Mouse (Mus musculus): ENCODE data around the gene Lyg1.

Gene Lyg1

DNA sequence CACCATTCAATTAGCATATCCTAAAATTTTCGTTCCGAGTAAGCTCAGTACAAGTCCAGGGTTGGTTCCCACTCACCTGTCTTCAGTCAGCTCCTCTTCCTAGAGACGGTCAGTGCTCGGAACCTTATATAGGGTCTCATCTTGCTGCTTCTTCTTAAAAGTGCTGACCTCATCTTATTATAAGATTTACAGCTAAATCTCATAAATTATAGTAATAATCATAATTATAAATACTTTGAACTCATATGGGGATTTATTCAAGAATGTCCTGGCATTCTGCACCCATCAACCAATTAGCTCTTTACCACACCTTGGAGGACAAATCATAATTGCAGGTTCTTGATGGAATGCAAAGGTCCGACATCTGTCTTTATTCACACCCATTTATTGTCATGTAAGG lies at the start of gene Lyg1:
Gene Lyg1, minus strand, starts transcription at position 101 of the 400 bp plus-strand sequence.
- DNase-seq = no peak

- DNase-seq = no peak
Observed at GRCm38 (mm10) chr1:38006741-38007140, 49.2 kb upstream of the Lyg1 start.

DNA sequence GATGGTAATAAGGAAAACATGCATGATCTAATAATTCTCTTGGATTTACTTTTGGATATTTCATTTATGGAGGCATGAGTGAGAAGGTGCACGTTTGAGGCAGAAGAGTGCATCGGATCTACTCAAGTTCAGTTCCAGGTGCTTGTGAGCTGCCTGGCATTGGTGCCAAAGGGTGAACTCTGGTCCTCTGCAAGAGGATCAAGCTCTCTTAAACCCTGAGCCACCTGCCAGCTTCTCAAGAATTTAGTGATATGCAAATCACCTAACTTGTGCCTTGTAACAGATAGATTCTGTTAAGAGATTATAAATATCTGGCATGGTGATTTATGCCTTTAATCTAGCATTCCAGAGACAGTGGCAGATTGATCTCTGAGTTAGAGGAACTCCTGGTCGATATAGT lies 45.5 kb upstream of the Lyg1 start:
- no peak for DNase-seq

DNA sequence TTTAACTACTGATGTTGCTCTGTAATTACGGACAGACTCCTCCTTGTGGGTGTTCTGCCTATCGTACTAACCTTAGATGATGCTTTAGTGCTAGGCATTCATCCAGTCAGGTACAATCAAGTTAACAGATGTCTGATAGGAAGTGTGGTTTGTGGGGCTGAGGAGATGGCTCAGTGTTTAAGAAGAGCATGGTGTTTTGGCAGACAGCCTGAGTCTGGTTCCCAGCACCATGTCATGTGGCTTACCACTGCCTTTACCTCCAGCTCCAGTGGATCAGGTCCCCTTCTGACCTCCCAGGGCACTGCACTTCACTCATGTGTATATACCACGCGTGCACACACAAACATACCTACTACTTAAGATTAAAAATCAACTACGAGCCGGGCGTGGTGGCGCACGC lies 44.4 kb upstream of the Lyg1 start:
- no peak for DNase-seq

GRCm38 (mm10) chr1:38000844-38001243 lies 43.3 kb upstream of the Lyg1 start:
- DNase-seq = no peak

- no peak for DNase-seq
Observed at GRCm38 (mm10) chr1:37999552-37999951, 42.0 kb upstream of the Lyg1 start.

GRCm38 (mm10) chr1:37998371-37999199 lies 41.0 kb upstream of the Lyg1 start:
- no peak for DNase-seq

GRCm38 (mm10) chr1:37997867-37998266 lies 40.3 kb upstream of the Lyg1 start, which contains the start of the genes Txndc9 and Eif5b:
Gene Txndc9, minus strand, starts transcription at chr1:37997893.
Gene Eif5b, plus strand, starts transcription at chr1:37998010.
- DNase-seq = peak; percentile 94 to 95

DNA sequence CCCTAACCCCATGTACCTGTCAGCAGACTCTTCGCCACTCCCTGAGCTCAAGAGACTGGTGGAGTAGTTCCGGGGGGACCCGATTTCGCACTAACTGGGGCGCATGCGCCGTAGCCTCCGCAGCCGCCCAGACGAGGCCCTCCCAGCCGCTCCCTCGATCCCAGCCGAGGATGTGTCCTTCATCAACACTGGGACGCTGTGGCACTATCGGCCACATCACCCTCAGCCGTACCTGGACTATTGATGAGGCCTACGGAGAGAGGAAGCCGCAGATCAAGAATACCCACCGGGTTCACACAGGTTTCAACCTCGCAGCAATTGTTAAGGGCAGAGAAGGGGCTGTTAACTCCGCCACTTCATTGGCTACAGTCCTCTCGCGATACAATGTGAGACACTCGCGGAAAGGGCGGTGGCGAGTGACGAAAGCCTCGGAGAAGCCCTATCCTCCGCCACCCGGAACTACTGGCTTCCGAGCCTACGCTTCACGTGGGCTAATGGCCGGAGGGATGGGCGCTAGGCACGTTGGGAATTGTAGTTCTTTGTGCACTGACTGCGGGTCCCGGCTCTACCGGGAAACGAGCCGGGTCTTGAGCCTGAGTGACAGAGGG lies 39.4 kb upstream of the Lyg1 start:
- DNase-seq = peak; percentile 99

DNA sequence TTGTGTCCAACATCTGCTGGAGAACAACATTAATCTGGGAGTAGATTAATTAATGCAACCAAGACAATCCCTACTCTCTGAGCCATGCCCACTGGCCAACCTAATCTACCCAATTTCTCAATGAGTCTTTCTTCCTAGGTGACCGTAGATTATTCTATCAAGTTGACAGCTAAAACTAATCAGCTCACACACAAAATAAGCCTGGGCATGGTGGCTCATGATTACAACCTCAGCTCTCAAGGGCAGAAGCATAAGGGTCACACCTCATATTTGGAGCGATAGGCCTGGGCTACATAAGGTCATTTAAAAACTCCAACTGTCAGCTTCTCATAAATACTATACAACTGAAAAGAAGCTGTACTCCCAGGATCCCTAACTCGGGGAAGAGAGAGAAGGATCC lies 38.7 kb upstream of the Lyg1 start:
- DNase-seq = no peak

- no peak for DNase-seq
Observed at GRCm38 (mm10) chr1:37987856-37988255, 30.3 kb upstream of the Lyg1 start.

DNA sequence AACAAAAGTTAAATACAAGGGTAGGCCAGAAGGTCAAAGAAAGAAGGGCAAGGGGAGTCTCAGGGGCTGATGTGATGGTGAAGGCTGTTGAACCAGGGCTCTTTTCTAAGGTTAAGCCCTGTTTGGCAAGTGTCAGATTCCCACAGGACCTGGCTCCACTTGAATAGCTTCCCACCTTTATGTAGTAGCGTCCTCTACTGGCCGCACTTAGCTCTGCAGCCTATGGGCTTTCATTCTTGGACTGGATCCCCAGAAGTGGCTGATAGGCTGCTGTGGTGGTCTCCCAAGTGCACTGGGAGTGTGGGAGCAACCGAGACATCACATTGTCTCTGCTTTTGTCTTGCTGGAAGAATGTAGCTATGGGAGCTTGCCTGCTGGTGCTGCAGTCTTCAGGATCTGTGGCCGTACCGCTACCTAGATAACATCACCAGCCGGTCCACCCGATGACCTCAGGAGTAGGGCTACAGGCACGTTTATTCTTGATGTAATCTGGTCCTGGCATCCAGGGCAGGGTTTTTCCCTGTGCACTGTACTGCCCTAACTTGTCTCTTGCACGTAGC lies 28.3 kb upstream of the Lyg1 start:
- DNase-seq = peak in 1 of 2 experiments; percentile 57

- DNase-seq = no peak
Observed at GRCm38 (mm10) chr1:37984326-37984725, 26.8 kb upstream of the Lyg1 start.

DNA sequence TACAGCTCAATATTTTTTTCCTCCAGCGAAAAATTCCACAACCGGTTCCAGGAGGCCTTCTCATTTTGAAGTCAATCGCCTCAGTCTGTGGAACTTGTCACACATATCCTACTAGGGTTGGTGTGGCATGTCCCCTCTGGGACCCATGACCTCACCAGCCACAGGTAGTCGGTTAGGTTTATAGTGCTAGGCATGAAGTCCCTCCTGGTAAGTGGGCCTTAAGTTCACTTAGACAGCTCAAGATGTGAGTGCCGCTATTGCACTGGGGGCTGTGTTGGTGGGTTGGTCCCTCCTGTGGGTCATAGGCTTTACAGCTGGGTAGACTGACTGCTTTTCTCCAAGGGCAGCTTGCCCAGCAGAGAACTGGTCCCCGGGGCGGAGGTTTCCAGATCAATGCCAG lies 19.7 kb upstream of the Lyg1 start:
- no peak for DNase-seq

DNA sequence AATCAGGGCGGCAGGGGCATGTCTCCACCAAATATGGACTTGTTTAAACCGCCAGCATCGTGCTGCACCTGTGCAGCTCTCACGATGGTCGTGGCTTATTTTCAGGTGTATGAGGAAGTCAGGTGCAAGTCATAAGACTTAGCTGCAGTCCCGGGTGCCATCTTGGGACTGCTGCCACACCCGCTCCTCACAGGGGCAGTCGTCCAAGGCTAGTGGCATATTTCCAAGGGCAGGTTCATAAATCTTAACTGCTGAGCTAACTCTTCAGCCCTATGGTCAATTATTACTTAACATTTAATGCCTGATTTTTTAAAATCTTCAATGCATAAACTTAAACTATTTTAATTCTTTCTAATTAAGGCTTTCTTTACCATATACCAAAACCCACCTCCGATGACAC lies 19.1 kb upstream of the Lyg1 start:
- peak; percentile 72 to 81 for DNase-seq

GRCm38 (mm10) chr1:37971520-37971919 lies 14.0 kb upstream of the Lyg1 start:
- DNase-seq = no peak

GRCm38 (mm10) chr1:37968746-37969145 lies 11.2 kb upstream of the Lyg1 start:
- no peak for DNase-seq

GRCm38 (mm10) chr1:37965571-37965970 lies 8.0 kb upstream of the Lyg1 start:
- DNase-seq = no peak

GRCm38 (mm10) chr1:37959486-37959885 lies 1.9 kb upstream of the Lyg1 start:
- DNase-seq = no peak

DNA sequence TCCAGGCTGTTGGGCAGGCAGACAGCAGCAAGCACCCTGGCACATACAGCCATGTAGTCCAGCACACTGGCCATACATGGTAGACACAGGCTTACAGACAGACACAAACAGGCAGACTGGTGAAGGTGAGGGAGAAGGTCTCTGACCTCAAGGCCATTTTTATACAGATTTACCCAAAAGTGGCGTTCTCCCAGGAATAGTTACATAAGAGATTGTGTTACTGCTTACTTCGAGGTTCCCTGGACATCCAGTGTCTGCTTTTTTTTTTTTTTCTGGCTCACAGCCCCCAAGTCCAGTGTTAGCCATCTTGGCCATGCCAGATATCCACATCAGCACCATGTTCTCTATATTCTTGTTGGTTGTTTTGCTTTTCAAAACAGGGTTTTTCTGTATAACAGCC lies 957 bp upstream of the Lyg1 start:
- peak in 1 of 2 experiments; percentile 11 for DNase-seq

GRCm38 (mm10) chr1:37956690-37957431 lies 698 bp downstream of the Lyg1 start:
- DNase-seq = peak in 1 of 2 experiments; percentile 16

- no peak for DNase-seq
Observed at GRCm38 (mm10) chr1:37955251-37955650, 2.3 kb downstream of the Lyg1 start.

DNA sequence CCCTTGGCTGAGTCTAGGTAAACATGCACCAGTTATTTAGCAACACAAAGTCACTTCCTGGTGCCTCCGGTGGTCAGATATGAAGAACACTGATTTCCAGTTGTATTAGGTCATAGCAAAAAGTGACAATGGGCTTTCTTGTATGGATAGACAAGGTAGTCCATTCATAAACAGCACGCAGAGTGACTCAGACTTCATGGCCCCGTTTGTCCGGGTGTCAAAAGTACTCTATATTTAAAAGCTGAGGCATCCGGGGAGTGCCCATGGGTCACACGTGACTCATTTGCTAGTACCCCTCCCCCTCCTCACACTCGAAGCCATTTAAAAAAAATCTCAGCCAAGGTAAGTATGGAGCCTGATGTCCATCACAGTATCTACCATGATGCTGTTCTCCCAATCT lies 2.8 kb downstream of the Lyg1 start:
- DNase-seq = no peak

Data from kidney, adult 8-10 months (tissue).